Mouse (Mus musculus) midbrain, embryonic 16.5 days (tissue): ENCODE measurements around the gene Laptm4a. TPM values are rescaled to one million over a fixed set of nuclear protein-coding genes. Genes with fewer than 3 reads are reported as not detected.

Experiments
- ATAC-seq: fragments of 200-750 bp; cut with Nextera tagmentation; 2 replicates; pipeline ENCODE4 v1.8.0; 2017; ENCODE audit warnings: moderate TSS enrichment
- H3K27ac ChIP-seq: fragments of 300-500 bp; sonication (generic); 2 replicates; pipeline ENCODE4 v1.5.1; 2014; ENCODE audit warnings: mild to moderate bottlenecking, low read length, mixed read lengths
- H3K27me3 ChIP-seq: fragments of 300-500 bp; sonication (generic); 2 replicates; pipeline ENCODE4 v1.6.1; 2014; ENCODE audit warnings: low read depth, low read length, mixed read lengths; ENCODE audit not compliant: control insufficient read depth, insufficient read depth
- H3K36me3 ChIP-seq: fragments of 300-500 bp; sonication (generic); 2 replicates; pipeline ENCODE4 v1.6.1; 2014; ENCODE audit warnings: mild to moderate bottlenecking, low read length, moderate library complexity, mixed read lengths; ENCODE audit not compliant: control insufficient read depth, insufficient read depth
- H3K4me1 ChIP-seq: fragments of 300-500 bp; sonication (generic); 2 replicates; pipeline ENCODE4 v1.6.1; 2014; ENCODE audit warnings: mild to moderate bottlenecking, low read length, mixed read lengths; ENCODE audit not compliant: control insufficient read depth, insufficient read depth
- H3K4me2 ChIP-seq: fragments of 300-500 bp; sonication (generic); 2 replicates; pipeline ENCODE4 v1.6.1; 2014; ENCODE audit warnings: mild to moderate bottlenecking, low read length, mixed read lengths
- H3K4me3 ChIP-seq: fragments of 300-500 bp; sonication (generic); 2 replicates; pipeline ENCODE4 v1.5.1; 2014; ENCODE audit warnings: low read depth, mild to moderate bottlenecking, low read length, moderate library complexity, mixed read lengths
- H3K9ac ChIP-seq: fragments of 300-500 bp; sonication (generic); 2 replicates; pipeline ENCODE4 v1.6.1; 2014; ENCODE audit warnings: low read depth, low read length, mixed read lengths
- H3K9me3 ChIP-seq: fragments of 300-500 bp; sonication (generic); replicated peaks from 2 replicates; pipeline ENCODE4 v1.6.1; 2014; ENCODE audit warnings: mild to moderate bottlenecking, low read length, mixed read lengths; ENCODE audit not compliant: control insufficient read depth, poor library complexity, severe bottlenecking
- WGBS: fragments of 180-500 bp; shearing (Covaris S2); extraction: QIAGEN DNeasy Blood & Tissue Kit; methylation state at CpG from one replicate; pipeline ENCODE4 v1.1.7; 2014; 5-methylcytosine and 5-hydroxymethylcytosine counted together
- polyA plus RNA-seq: library from polyadenylated mRNA; unstranded; fragments of >200 nt; fragmentation: Nextera tagmentation; extraction: Ambion mirVana; gene quantifications from 2 replicates; pipeline ENCODE4 v1.2.1, GENCODE M21; 2015

Laptm4a gene
- 190 and 201 TPM in 2 replicates for polyA plus RNA-seq

DNA sequence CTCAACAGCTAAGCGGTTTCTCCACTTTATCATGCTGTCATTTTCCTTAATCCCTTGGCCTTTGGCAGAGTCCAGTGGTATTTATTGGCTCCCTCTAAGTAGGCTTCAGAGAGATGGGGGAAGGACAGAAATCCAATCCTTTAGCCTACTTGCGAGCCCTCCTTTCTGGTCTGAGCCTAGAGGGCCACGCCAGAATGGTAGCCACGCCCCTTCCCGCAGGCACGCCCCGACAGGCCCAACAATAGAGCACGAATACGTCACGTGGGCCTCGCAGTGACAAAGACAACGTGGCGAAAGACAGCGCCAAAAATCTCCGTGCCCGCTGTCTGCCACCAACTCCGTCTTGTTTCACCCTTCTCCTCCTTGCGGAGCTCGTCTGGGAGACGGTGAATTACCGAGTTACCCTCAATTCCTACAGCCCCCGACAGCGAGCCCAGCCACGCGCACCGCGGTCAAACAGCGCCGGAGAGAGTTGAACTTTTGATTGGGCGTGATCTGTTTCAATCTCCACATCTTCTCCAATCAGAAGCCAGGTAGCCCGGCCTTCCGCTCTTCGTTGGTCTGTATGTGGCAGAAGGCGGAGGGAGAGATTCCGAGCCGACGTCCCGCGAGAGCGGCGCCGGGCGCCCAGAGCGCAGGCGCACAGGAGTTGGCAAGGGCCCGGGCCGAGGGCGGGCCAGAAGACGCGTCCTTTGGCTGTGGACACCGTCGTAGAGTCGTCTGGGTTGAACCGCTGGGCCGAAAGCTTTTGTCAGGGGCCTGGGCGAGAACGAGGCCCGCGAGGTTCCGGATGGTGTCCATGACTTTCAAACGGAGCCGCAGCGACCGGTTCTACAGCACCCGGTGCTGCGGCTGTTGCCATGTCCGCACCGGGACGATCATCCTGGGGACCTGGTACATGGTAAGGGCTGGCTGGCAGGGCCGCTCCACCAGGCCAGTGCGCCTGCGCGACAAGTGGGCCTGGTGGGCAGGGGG lies at the start of gene Laptm4a:
TSS of gene Laptm4a (plus strand) at position 271 of the 975 bp plus-strand sequence.
- Histone ChIP-seq H3K36me3 (no peaks in the 10 kb centered on the region), H3K4me2 (peak within 1 kb of the TSS; percentile 73), H3K4me3 (peak within 1 kb of the TSS; percentile 82), H3K9me3 (no peaks in the 10 kb centered on the region), H3K9ac (peak within 1 kb of the TSS; percentile 90), H3K27me3 (no peaks in the 10 kb centered on the region), H3K27ac (peak within 1 kb of the TSS; percentile 91), H3K4me1 (peaks cover 27% of the 10 kb centered on the region)
- WGBS, result under 1% methylated on average over 73 of the region's 73 CpGs
- ATAC-seq, result peak; percentile 99

- Histone ChIP-seq H3K27ac (no peak overlapping the region), H3K4me3 (no peak overlapping the region), H3K9ac (no peak overlapping the region), H3K27me3 (no peaks in the 10 kb centered on the region), H3K9me3 (no peaks in the 10 kb centered on the region), H3K4me2 (no peak overlapping the region), H3K4me1 (no peaks in the 10 kb centered on the region), H3K36me3 (no peaks in the 10 kb centered on the region)
- no peak for ATAC-seq
- WGBS, result 89% methylated on average over 9 of the region's 9 CpGs
These were observed 45.9 kb upstream of the Laptm4a start for GRCm38 (mm10) chr12:8875583-8875982.

DNA sequence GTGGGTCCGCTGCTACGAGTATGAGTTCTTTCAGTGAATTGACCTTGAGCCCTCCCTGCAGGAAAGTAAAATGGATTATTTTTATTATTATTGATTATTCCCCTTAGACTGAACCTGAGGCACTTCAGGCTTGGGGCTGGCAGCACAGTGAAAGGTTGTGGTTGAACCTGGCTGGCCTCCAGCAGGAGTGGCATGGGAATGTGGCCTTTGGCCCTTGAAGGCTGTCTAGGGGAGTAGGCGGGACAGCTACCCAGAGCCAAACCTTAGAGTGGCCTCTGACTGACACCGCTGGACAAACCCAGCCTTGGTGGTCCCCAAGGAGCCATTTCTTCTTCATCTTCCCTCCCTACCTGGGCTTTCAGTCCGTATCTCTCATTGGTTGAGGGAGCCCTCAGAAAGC lies 44.6 kb upstream of the Laptm4a start:
- no peak overlapping the region for H3K9ac ChIP-seq
- H3K27ac ChIP-seq, result no peak overlapping the region
- no peaks in the 10 kb centered on the region for H3K9me3 ChIP-seq
- no peak overlapping the region for H3K4me2 ChIP-seq
- no peaks in the 10 kb centered on the region for H3K4me1 ChIP-seq
- no peaks in the 10 kb centered on the region for H3K27me3 ChIP-seq
- no peak overlapping the region for H3K4me3 ChIP-seq
- 76% methylated on average over 5 of the region's 5 CpGs for WGBS
- no peak for ATAC-seq
- no peaks in the 10 kb centered on the region for H3K36me3 ChIP-seq

DNA sequence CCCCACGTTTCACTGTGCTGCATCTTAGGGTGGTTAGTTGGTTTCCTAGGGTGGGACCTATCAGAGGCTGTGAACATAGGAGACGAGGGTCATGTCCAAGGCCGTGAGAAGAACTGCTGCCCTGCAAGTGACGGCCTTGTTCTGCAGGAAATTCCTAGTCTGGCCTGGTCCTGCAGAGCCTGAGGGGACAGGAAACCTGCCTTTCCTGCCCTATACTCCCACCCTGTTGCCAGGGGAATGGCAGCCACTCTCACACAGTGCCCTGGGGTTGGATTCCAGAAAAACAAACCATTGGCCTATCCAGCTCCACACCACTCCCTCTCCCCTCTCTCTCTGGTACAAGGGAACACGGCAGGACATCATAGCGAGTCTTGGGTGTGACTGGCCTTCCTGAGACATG lies 44.1 kb upstream of the Laptm4a start:
- H3K27me3 ChIP-seq, result no peaks in the 10 kb centered on the region
- H3K9ac ChIP-seq, result no peak overlapping the region
- WGBS, result 83% methylated on average over 6 of the region's 6 CpGs
- ATAC-seq, result no peak
- no peaks in the 10 kb centered on the region for H3K4me1 ChIP-seq
- no peak overlapping the region for H3K4me2 ChIP-seq
- no peaks in the 10 kb centered on the region for H3K36me3 ChIP-seq
- no peak overlapping the region for H3K4me3 ChIP-seq
- H3K9me3 ChIP-seq, result no peaks in the 10 kb centered on the region
- H3K27ac ChIP-seq, result no peak overlapping the region

- Histone ChIP-seq H3K4me3 (no peak overlapping the region), H3K27me3 (no peaks in the 10 kb centered on the region), H3K9me3 (no peaks in the 10 kb centered on the region), H3K36me3 (no peaks in the 10 kb centered on the region), H3K4me1 (no peaks in the 10 kb centered on the region), H3K4me2 (no peak overlapping the region), H3K9ac (no peak overlapping the region), H3K27ac (no peak overlapping the region)
- WGBS, result 93% methylated on average over 2 of the region's 2 CpGs
- no peak for ATAC-seq
These were observed 42.7 kb upstream of the Laptm4a start for GRCm38 (mm10) chr12:8878752-8879151.

DNA sequence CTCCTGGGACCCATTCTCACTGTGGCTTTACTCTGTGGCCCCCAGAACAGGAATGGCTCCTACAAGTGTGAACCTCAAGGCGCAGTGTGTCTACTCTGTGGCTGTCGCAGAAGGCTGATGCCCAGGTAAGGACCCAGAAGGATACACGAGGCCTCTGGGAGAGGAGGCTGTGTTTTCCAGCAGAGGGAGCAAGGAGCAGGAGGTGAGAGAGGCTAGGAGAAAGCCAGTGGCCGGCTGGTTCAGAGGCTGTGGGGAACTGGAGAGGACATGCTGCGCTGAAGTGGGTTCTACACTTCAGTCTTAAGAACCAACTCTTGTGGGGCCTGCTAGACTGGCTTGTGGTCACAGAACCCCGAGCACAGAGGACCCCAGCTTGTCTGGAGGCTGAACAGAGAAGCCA lies 42.1 kb upstream of the Laptm4a start:
- ATAC-seq, result no peak
- H3K4me1 ChIP-seq, result no peaks in the 10 kb centered on the region

GRCm38 (mm10) chr12:8881736-8882135 lies 39.7 kb upstream of the Laptm4a start:
- Histone ChIP-seq H3K9me3 (no peaks in the 10 kb centered on the region), H3K36me3 (no peaks in the 10 kb centered on the region), H3K27ac (no peak overlapping the region), H3K4me2 (no peak overlapping the region), H3K27me3 (no peaks in the 10 kb centered on the region), H3K4me3 (no peak overlapping the region), H3K4me1 (no peaks in the 10 kb centered on the region), H3K9ac (no peak overlapping the region)
- no peak for ATAC-seq
- 69% methylated on average over 4 of the region's 4 CpGs for WGBS

More for the DNA sequence above, 42.1 kb upstream of the Laptm4a start:
- H3K4me3 ChIP-seq, result no peak overlapping the region
- H3K4me2 ChIP-seq, result no peak overlapping the region
- no peak overlapping the region for H3K9ac ChIP-seq
- WGBS, result 69% methylated on average over 6 of the region's 6 CpGs
- H3K27ac ChIP-seq, result no peak overlapping the region
- H3K9me3 ChIP-seq, result no peaks in the 10 kb centered on the region
- no peaks in the 10 kb centered on the region for H3K36me3 ChIP-seq
- H3K27me3 ChIP-seq, result no peaks in the 10 kb centered on the region

DNA sequence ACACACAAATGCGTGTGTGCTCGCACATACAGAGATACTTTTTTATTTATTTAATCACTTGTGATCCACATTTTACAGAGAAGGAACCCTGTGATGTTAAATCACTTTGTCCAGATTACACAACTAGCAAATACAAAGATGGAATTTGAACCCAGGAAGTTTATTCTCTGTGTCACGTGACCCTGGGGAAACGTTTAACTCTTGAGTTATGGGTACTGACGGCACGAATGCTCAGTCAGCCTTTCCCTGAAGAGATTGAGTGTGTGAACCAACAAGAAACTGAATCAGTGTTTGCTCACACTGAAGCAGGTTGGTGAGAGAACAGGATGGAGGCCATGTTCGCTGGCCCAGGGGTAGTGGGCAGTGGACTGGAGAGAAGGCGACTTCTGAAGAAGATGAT lies 39.1 kb upstream of the Laptm4a start:
- Histone ChIP-seq H3K27ac (no peak overlapping the region), H3K4me3 (no peak overlapping the region), H3K9me3 (no peaks in the 10 kb centered on the region), H3K9ac (no peak overlapping the region), H3K4me2 (no peak overlapping the region), H3K4me1 (no peaks in the 10 kb centered on the region), H3K27me3 (no peaks in the 10 kb centered on the region), H3K36me3 (no peaks in the 10 kb centered on the region)
- no peak for ATAC-seq
- WGBS, result 90% methylated on average over 8 of the region's 8 CpGs

DNA sequence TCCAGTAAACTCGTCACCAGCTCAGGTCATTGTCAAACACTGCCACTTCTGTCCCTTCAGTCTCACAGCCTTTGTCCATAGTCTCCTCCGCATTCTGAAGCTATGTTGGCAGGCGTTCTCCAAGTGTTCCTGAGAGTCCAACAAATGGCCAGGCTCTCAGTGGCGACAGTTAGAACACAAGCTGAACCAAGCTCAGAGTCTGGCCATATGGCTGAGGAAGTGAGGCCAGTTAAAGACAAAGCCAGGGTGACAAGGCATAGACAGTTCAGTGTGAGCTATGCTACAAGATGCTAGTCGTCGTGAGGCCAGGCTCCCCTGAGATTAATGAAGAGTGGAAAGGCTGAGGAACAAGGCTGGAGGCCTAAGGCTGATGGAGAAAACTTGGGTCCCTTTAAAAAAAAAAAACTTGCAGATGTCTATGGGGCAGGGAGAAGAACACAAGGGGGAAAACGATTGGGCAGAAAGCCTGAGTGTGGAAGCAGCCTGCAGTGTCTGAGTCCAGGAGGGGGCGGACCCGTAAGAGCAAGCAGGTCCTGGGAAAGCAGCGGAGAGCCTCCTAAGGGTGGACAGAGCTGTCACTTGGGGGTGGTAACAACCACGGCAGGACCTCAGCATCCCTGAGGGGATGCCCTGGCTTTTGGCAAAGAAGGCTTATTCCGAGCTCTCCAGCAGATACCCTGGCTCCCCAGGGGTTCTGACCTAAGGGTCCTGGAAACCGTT lies 36.9 kb upstream of the Laptm4a start:
- H3K9me3 ChIP-seq, result no peaks in the 10 kb centered on the region
- peak overlapping the region; percentile 19; the same call in 1 of the 2 replicates for H3K4me2 ChIP-seq
- H3K4me3 ChIP-seq, result no peak overlapping the region
- H3K27me3 ChIP-seq, result no peaks in the 10 kb centered on the region
- no peaks in the 10 kb centered on the region for H3K36me3 ChIP-seq
- H3K4me1 ChIP-seq, result no peaks in the 10 kb centered on the region
- 27% methylated on average over 13 of the region's 13 CpGs for WGBS
- no peak overlapping the region for H3K9ac ChIP-seq
- ATAC-seq, result no peak
- H3K27ac ChIP-seq, result no peak overlapping the region
